Mouse (Mus musculus) MEL (cell line): ENCODE results near the gene Fto. TPM values are rescaled to one million over a fixed set of nuclear protein-coding genes. Genes with fewer than 3 reads are reported as not detected.

Source experiments
- DNase-seq: peaks from one replicate; pipeline ENCODE4 v3.0.0; 2011; ENCODE audit warnings: low read depth, low spot score
- H3K27ac ChIP-seq: 2 replicates; pipeline ENCODE4 v1.5.1; 2012; ENCODE audit warnings: low read depth, mild to moderate bottlenecking, control low read depth, low read length, moderate library complexity; ENCODE audit not compliant: control insufficient read depth
- H3K27me3 ChIP-seq, 2 experiments: fragments of 150-350 bp in 1 of 2; sonication (generic) in 1 of 2; 2 replicates each; pipeline ENCODE4 v1.6.1; 2012; ENCODE audit warnings: low read length in 2 of 2, mild to moderate bottlenecking in 2 of 2, improper control_type of control experiment in 1 of 2, moderate library complexity in 1 of 2; ENCODE audit not compliant: insufficient read depth in 2 of 2, control insufficient read depth in 1 of 2
- H3K36me3 ChIP-seq, 2 experiments: 2 replicates each; pipeline ENCODE4 v1.6.1; 2012 to 2014; ENCODE audit warnings: low read length in 2 of 2, improper control_type of control experiment in 1 of 2, inconsistent platforms in 1 of 2, mild to moderate bottlenecking in 1 of 2; ENCODE audit not compliant: insufficient read depth in 2 of 2, control insufficient read depth in 1 of 2
- H3K4me1 ChIP-seq, 2 experiments: fragments of 150-350 bp in 1 of 2; sonication (generic) in 1 of 2; 2 replicates each; pipeline ENCODE4 v1.6.1; 2012; ENCODE audit warnings: low read length in 2 of 2, improper control_type of control experiment in 1 of 2, mild to moderate bottlenecking in 1 of 2; ENCODE audit not compliant: insufficient read depth in 2 of 2, control insufficient read depth in 1 of 2
- H3K4me3 ChIP-seq, 2 experiments: fragments of 150-350 bp in 1 of 2; sonication (generic) in 1 of 2; 2 replicates each; pipeline ENCODE4 v1.5.1; 2012; ENCODE audit warnings: low read depth in 2 of 2, low read length in 2 of 2, mild to moderate bottlenecking in 2 of 2, moderate library complexity in 2 of 2, control low read depth in 1 of 2, improper control_type of control experiment in 1 of 2; ENCODE audit not compliant: control insufficient read depth in 1 of 2, insufficient read depth in 1 of 2
- H3K79me2 ChIP-seq: 2 replicates; pipeline ENCODE4 v1.6.1; 2012; ENCODE audit warnings: mild to moderate bottlenecking, low read length, moderate library complexity; ENCODE audit not compliant: control insufficient read depth, poor library complexity, insufficient read depth
- H3K9ac ChIP-seq: 2 replicates; pipeline ENCODE4 v1.6.1; 2012; ENCODE audit warnings: low read depth, mild to moderate bottlenecking, control low read depth, low read length, moderate library complexity; ENCODE audit not compliant: control insufficient read depth, poor library complexity, severe bottlenecking
- H3K9me3 ChIP-seq: fragments of 150-350 bp; sonication (generic); replicated peaks from 2 replicates; pipeline ENCODE4 v1.6.1; 2012; ENCODE audit warnings: mild to moderate bottlenecking, low read length, improper control_type of control experiment, moderate library complexity; ENCODE audit not compliant: insufficient read depth
- CHD1 ChIP-seq: IDR thresholded peaks from 2 replicates; pipeline ENCODE4 v1.6.1; 2012; ENCODE audit warnings: low read depth, mild to moderate bottlenecking, inconsistent platforms, low read length, improper control_type of control experiment
- CHD2 ChIP-seq: IDR thresholded peaks from 2 replicates; pipeline ENCODE4 v1.6.1; 2011; ENCODE audit warnings: low read length, improper control_type of control experiment
- CTCF ChIP-seq, 3 experiments: IDR thresholded peaks in 2 of 3; conservative IDR thresholded peaks in 1 of 3; 2 replicates each; pipeline ENCODE4 v1.5.1; 2011 to 2012; ENCODE audit warnings: low read length in 3 of 3, low read depth in 2 of 3, mild to moderate bottlenecking in 2 of 3, improper control_type of control experiment in 1 of 3, inconsistent platforms in 1 of 3, mixed read lengths in 1 of 3, moderate library complexity in 1 of 3; ENCODE audit not compliant: control insufficient read depth in 1 of 3, insufficient read depth in 1 of 3, poor library complexity in 1 of 3, severe bottlenecking in 1 of 3
- GATA1 ChIP-seq: IDR thresholded peaks from 2 replicates; pipeline ENCODE4 v1.6.1; 2011; ENCODE audit warnings: low read depth, low read length, improper control_type of control experiment
- HCFC1 ChIP-seq: IDR thresholded peaks from 2 replicates; pipeline ENCODE4 v1.6.1; 2012; ENCODE audit warnings: low read depth, mild to moderate bottlenecking, inconsistent platforms, low read length, improper control_type of control experiment, moderate library complexity
- MAX ChIP-seq: IDR thresholded peaks from 2 replicates; pipeline ENCODE4 v1.6.1; 2011; ENCODE audit warnings: low read length, improper control_type of control experiment
- MAZ ChIP-seq: IDR thresholded peaks from 2 replicates; pipeline ENCODE4 v1.6.1; 2012; ENCODE audit warnings: low read depth, mild to moderate bottlenecking, inconsistent platforms, low read length, improper control_type of control experiment
- MXI1 ChIP-seq: IDR thresholded peaks from 2 replicates; pipeline ENCODE4 v1.6.1; 2011; ENCODE audit warnings: mild to moderate bottlenecking, low read depth, low read length, improper control_type of control experiment
- MYB ChIP-seq: IDR thresholded peaks from 2 replicates; pipeline ENCODE4 v1.6.1; 2011; ENCODE audit warnings: mild to moderate bottlenecking, low read depth, low read length, improper control_type of control experiment
- NRF1 ChIP-seq: IDR thresholded peaks from 2 replicates; pipeline ENCODE4 v1.6.1; 2014; ENCODE audit warnings: low read depth, mild to moderate bottlenecking, inconsistent platforms, low read length, improper control_type of control experiment, moderate library complexity; ENCODE audit not compliant: poor library complexity, insufficient read depth, severe bottlenecking
- POLR2A ChIP-seq, 2 experiments: IDR thresholded peaks; 2 replicates each; pipeline ENCODE4 v1.6.1; 2011 to 2012; ENCODE audit warnings: low read length in 2 of 2, mild to moderate bottlenecking in 2 of 2, control low read depth in 1 of 2, improper control_type of control experiment in 1 of 2, low read depth in 1 of 2, moderate library complexity in 1 of 2; ENCODE audit not compliant: control insufficient read depth in 1 of 2, insufficient read depth in 1 of 2, poor library complexity in 1 of 2
- RCOR1 ChIP-seq: IDR thresholded peaks from 2 replicates; pipeline ENCODE4 v1.6.1; 2012; ENCODE audit warnings: low read depth, mild to moderate bottlenecking, inconsistent platforms, low read length, improper control_type of control experiment
- SIN3A ChIP-seq: IDR thresholded peaks from 2 replicates; pipeline ENCODE4 v1.6.1; 2012; ENCODE audit warnings: low read length, improper control_type of control experiment, inconsistent platforms
- SMC3 ChIP-seq: IDR thresholded peaks from 2 replicates; pipeline ENCODE4 v1.6.1; 2011; ENCODE audit warnings: low read depth, low read length, improper control_type of control experiment
- TAL1 ChIP-seq: IDR thresholded peaks from 2 replicates; pipeline ENCODE4 v1.6.1; 2012; ENCODE audit warnings: mild to moderate bottlenecking, inconsistent platforms, low read length, moderate library complexity, mixed read lengths
- TBP ChIP-seq: IDR thresholded peaks from 2 replicates; pipeline ENCODE4 v1.8.0; 2011; ENCODE audit warnings: low read depth, low read length, improper control_type of control experiment
- ZC3H11A ChIP-seq: IDR thresholded peaks from 2 replicates; pipeline ENCODE4 v1.6.1; 2012; ENCODE audit warnings: low read depth, mild to moderate bottlenecking, inconsistent platforms, low read length, improper control_type of control experiment
- ZMIZ1 ChIP-seq: IDR thresholded peaks from 2 replicates; pipeline ENCODE4 v1.6.1; 2012; ENCODE audit warnings: low read depth, mild to moderate bottlenecking, inconsistent platforms, low read length, improper control_type of control experiment, moderate library complexity
- ZNF384 ChIP-seq: IDR thresholded peaks from 2 replicates; pipeline ENCODE4 v1.6.1; 2012; ENCODE audit warnings: low read depth, mild to moderate bottlenecking, inconsistent platforms, low read length, improper control_type of control experiment
- polyA plus RNA-seq, 2 experiments: library from polyadenylated mRNA; stranded (reverse) in 1 of 2; unstranded in 1 of 2; fragments of >175 nt in 1 of 2; fragments of >200 nt in 1 of 2; gene quantifications; 2 replicates each; pipeline versions ENCODE4 v1.2.1 to v1.2.4; 2012; ENCODE audit warnings: low replicate concordance in 2 of 2, low read depth in 1 of 2; ENCODE audit not compliant: insufficient read length in 2 of 2, insufficient read depth in 1 of 2, missing spikeins in 1 of 2
- total RNA-seq: library from RNA; depleted of rRNA; stranded (reverse); fragments of 300-350 nt; gene quantifications from 2 replicates; pipeline ENCODE4 v1.2.3, GENCODE M21; 2012

The Fto gene
- total and polyA plus RNA-seq, 3 experiments, result 13.5 to 41.1 TPM; not detected in 1

DNA sequence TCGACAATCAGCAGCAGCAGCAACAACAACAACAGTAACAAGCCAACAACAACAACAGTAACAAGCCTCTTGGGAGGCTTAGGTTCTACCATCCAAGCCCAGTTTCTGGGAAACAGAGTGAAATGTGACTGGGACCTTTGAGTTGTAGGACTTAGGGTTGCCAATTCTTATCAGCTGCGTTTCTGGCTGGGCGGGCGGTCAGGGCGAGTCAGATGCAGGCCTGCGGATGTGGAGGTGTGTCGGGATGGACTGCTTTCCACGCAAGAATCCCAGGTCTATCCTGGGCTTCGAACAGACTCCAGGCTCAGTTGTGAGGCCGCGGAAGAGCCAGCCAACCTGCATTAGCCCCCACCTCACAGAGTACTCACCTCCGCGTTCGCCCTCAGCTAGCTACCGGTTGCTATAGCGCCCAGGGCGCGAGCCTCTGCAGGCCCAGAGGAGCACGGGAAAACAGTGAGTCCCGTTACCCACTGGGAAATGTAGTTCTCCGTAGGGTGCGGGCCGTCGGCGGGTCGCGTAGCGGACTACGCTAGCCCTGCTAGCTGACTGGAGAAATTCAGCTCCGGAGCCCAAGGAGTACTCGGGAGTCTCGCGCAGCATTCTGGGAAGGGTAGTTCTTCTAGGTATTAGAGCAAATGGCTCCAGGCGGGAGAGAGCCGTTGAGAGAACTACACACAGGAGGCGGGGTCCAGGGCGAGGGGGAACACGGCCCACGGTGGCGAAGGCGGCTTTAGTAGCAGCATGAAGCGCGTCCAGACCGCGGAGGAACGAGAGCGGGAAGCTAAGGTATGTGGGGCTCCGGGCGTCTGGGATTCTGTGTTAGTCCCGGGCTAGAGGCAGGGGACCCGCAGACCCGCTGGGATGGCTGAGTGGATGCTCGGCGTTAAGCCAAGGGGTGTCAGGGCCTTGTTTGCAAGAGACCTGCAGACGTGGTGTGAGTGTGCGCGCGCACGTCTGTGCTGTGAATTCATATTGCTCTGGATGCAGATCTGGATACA lies at the start of gene Fto, which contains the start of gene Rpgrip1l (continued):
- TF ChIP-seq CTCF (IDR thresholded peaks at IDR 0.05 in 2 of 3, conservative IDR thresholded peaks at IDR 0.05 in 1 of 3; ENCODE audit: control insufficient read depth in 1 of 3, insufficient read depth in 1 of 3, low read depth in 2 of 3, low read length in 3 of 3, poor library complexity in 1 of 3, severe bottlenecking in 1 of 3) (peak; percentile 32 to 42 (median 35)), MAZ (peak; percentile 97), RCOR1 (no peak), POLR2A (IDR thresholded peaks at IDR 0.05; ENCODE audit: control insufficient read depth in 1 of 2, insufficient read depth in 1 of 2, low read depth in 1 of 2, low read length in 2 of 2, poor library complexity in 1 of 2) (peak; percentile 69 to 76; a peak in 3 of 4 replicates), MXI1 (peak; percentile 70), ZC3H11A (no peak)

DNA sequence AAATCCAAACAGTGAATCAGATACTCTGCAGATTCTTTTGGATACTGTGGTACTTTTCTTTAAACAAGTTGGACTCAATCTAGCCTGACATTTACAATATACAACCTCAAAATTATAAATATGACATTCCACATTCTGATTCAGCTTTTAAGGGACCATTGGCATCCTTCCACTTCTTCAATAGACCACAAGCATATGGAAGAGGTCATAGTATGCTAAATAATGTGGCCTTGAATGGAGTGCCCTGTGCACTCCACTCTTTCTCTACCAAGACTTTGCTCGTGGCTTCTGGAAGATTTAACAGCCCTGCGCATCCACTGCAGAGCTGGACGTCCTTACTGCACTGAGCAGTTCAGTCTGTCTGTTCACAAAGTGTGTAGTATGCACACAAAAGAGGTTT lies 49.4 kb upstream of the Fto start:
- H3K4me1 ChIP-seq, result peaks cover 1 to 3% of the 10 kb centered on the region in 2 experiments; a peak in 2 of 4 replicates
- no peak for DNase-seq
- no peaks in the 10 kb centered on the region for H3K9me3 ChIP-seq
- no peak overlapping the region for H3K9ac ChIP-seq
- H3K36me3 ChIP-seq, result no peaks in the 10 kb centered on the region; a peak in 2 of 4 replicates
- TF ChIP-seq ZNF384 (no peak), MYB (no peak), MAX (no peak), ZMIZ1 (no peak), SMC3 (no peak), CHD2 (no peak), GATA1 (no peak)
- H3K27ac ChIP-seq, result no peak overlapping the region
- H3K27me3 ChIP-seq, result no peaks in the 10 kb centered on the region
- H3K4me3 ChIP-seq, result no peak overlapping the region
- H3K79me2 ChIP-seq, result no peaks in the 10 kb centered on the region

DNA sequence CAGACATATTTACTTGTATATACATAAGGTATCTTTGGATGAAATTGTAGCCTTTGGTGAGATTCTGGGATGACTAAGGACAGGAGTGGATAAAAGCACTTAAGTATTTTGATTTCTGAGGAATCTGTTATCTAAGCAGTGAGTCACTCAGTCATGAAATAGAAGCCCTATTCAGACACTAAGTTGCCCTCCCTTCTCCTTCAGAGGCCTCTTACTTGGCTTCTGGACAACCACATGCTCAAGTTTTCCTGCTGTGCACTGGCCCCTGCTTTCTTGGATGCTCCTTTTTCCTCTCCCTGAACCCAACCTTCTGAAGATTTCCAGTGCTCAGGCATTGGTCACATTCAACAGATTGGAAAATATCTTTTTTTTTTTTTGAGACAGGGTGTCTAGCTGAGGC lies 48.8 kb upstream of the Fto start:
- Histone ChIP-seq H3K4me1 (peaks cover 6 to 7% of the 10 kb centered on the region in 2 experiments), H3K27ac (no peak overlapping the region), H3K9ac (no peak overlapping the region), H3K79me2 (no peaks in the 10 kb centered on the region), H3K4me3 (no peak overlapping the region), H3K9me3 (no peaks in the 10 kb centered on the region), H3K27me3 (no peaks in the 10 kb centered on the region), H3K36me3 (peaks cover 0 to 3% of the 10 kb centered on the region in 2 experiments; a peak in 2 of 4 replicates)
- TF ChIP-seq SIN3A (no peak), HCFC1 (no peak), NRF1 (no peak), SMC3 (no peak), TBP (no peak), ZC3H11A (no peak), CHD1 (no peak), ZMIZ1 (no peak), TAL1 (no peak)
- DNase-seq, result no peak
